In genomic region chr12:111790631-111791030, GRCm38 (mm10) we compare ENCODE assay signal across 31 mouse cellular contexts. TPM values are rescaled to one million over a fixed set of nuclear protein-coding genes. Genes with fewer than 3 reads are reported as not detected.
DNase-seq lines count a peak whose midpoint lies in the region; ATAC-seq and TF ChIP-seq lines count a peak whose summit lies in the region.
"Had no signal": no experiment of that assay in that cellular context is flagged by ENCODE, and none has a peak within 500 bp of the region (broad histone marks: within the 10 kb centered on the region; RNA-seq: fewer than 3 reads in every experiment).

No protein-coding gene starts in this region.

- H3K9me3 ChIP-seq in forebrain, embryonic 13.5 days (replicated peaks) = no peaks in the 10 kb centered on the region
- H3K9me3 ChIP-seq in forebrain, embryonic 11.5 days (ENCODE audit: control insufficient read depth, low read length) = no peaks in the 10 kb centered on the region
- H3K9me3 ChIP-seq in kidney, embryonic 16.5 days (ENCODE audit: low read length) = no peaks in the 10 kb centered on the region
- H3K9me3 ChIP-seq in kidney, embryonic 14.5 days (ENCODE audit: control insufficient read depth, low read length) = no peaks in the 10 kb centered on the region
- H3K9me3 ChIP-seq in intestine, embryonic 16.5 days (ENCODE audit: control insufficient read depth, low read length) = no peaks in the 10 kb centered on the region
- no peaks in the 10 kb centered on the region for H3K9me3 ChIP-seq in liver, embryonic 14.5 days (ENCODE audit: control insufficient read depth, low read length)
- H3K9me3 ChIP-seq: embryonic facial prominence, embryonic 10.5 days; embryonic facial prominence, embryonic 15.5 days; hindbrain, embryonic 12.5 days; midbrain, embryonic 15.5 days; neural tube, embryonic 15.5 days had no signal

- no peak for TF ChIP-seq CTCF in liver, embryonic 14.5 days (IDR thresholded peaks at IDR 0.05; ENCODE audit: low read depth)

- no peaks in the 10 kb centered on the region for H3K27me3 ChIP-seq in forebrain, embryonic 13.5 days
- no peaks in the 10 kb centered on the region for H3K27me3 ChIP-seq in forebrain, embryonic 11.5 days (ENCODE audit: control insufficient read depth, insufficient read depth, low read length)
- H3K27me3 ChIP-seq in kidney, embryonic 16.5 days (ENCODE audit: insufficient read depth, low read length) = no peaks in the 10 kb centered on the region
- no peaks in the 10 kb centered on the region for H3K27me3 ChIP-seq in kidney, embryonic 14.5 days (ENCODE audit: control insufficient read depth, insufficient read depth, low read length)
- H3K27me3 ChIP-seq in intestine, embryonic 16.5 days (replicated peaks; ENCODE audit: control insufficient read depth, insufficient read depth, low read length) = no peaks in the 10 kb centered on the region
- no peaks in the 10 kb centered on the region for H3K27me3 ChIP-seq in liver, embryonic 14.5 days (ENCODE audit: control insufficient read depth, insufficient read depth, low read length)
- H3K27me3 ChIP-seq: CH12.LX; embryonic facial prominence, embryonic 15.5 days; hindbrain, embryonic 12.5 days; midbrain, embryonic 15.5 days; neural tube, embryonic 15.5 days had no signal

- no peak overlapping the region for H3K9ac ChIP-seq in forebrain, embryonic 13.5 days
- H3K9ac ChIP-seq in forebrain, embryonic 11.5 days (ENCODE audit: low read length) = no peak overlapping the region
- no peak overlapping the region for H3K9ac ChIP-seq in kidney, embryonic 16.5 days (replicated peaks; ENCODE audit: low read length)
- no peak overlapping the region for H3K9ac ChIP-seq in kidney, embryonic 14.5 days (ENCODE audit: low read depth, low read length)
- H3K9ac ChIP-seq in intestine, embryonic 16.5 days (ENCODE audit: low read depth, low read length) = peak overlapping the region; percentile 29; the same call in 1 of the 2 replicates
- H3K9ac ChIP-seq in liver, embryonic 14.5 days (replicated peaks) = no peak overlapping the region
- H3K9ac ChIP-seq: embryonic facial prominence, embryonic 15.5 days; hindbrain, embryonic 12.5 days; midbrain, embryonic 15.5 days; neural tube, embryonic 15.5 days had no signal

- DNase-seq in forebrain, embryonic 11.5 days (ENCODE audit: low spot score) = no peak
- no peak for DNase-seq in liver, embryonic 14.5 days (ENCODE audit: low read depth in 3 of 3, low spot score in 3 of 3)
- DNase-seq in lung, adult 18-20 months = no peak
- DNase-seq in right cerebral cortex, postnatal 36 days (ENCODE audit: low spot score in 2 of 2) = no peak
- DNase-seq: adrenal gland, adult 8-10 months; cerebellum, adult 2 months; cerebellum, postnatal 25 days; gastrocnemius, postnatal 25 days; heart, adult 11 months; heart, postnatal 36 days; layer of hippocampus, adult 9-11 months; lung, adult 2 months; lung, postnatal 10 days; retina, postnatal 1 day; right cerebral cortex, postnatal 25 days; spleen, adult 18-20 months; thymus, adult 18-20 months; thymus, postnatal 25 days had no signal

- H3K4me1 ChIP-seq in forebrain, embryonic 13.5 days = peaks cover 6% of the 10 kb centered on the region; the same call in 1 of the 2 replicates
- H3K4me1 ChIP-seq in forebrain, embryonic 11.5 days (replicated peaks; ENCODE audit: control insufficient read depth, insufficient read depth, low read length) = no peaks in the 10 kb centered on the region
- no peaks in the 10 kb centered on the region for H3K4me1 ChIP-seq in kidney, embryonic 16.5 days (ENCODE audit: insufficient read depth, low read length)
- H3K4me1 ChIP-seq in kidney, embryonic 14.5 days (ENCODE audit: control insufficient read depth, insufficient read depth, low read length) = no peaks in the 10 kb centered on the region
- peaks cover 27% of the 10 kb centered on the region for H3K4me1 ChIP-seq in intestine, embryonic 16.5 days (ENCODE audit: control insufficient read depth, insufficient read depth, low read length)
- H3K4me1 ChIP-seq in liver, embryonic 14.5 days (replicated peaks; ENCODE audit: control insufficient read depth in 2 of 2, insufficient read depth in 2 of 2, low read length in 1 of 2) = peaks cover 2 to 9% of the 10 kb centered on the region in 2 experiments; a peak in 2 of 4 replicates
- H3K4me1 ChIP-seq: embryonic facial prominence, embryonic 10.5 days; embryonic facial prominence, embryonic 15.5 days; hindbrain, embryonic 12.5 days; midbrain, embryonic 15.5 days; neural tube, embryonic 15.5 days had no signal

- peak overlapping the region; percentile 80; the same call in 1 of the 2 replicates for H3K27ac ChIP-seq in forebrain, embryonic 13.5 days
- no peak overlapping the region for H3K27ac ChIP-seq in forebrain, embryonic 11.5 days (ENCODE audit: low read depth, low read length)
- peak overlapping the region; percentile 63 for H3K27ac ChIP-seq in kidney, embryonic 16.5 days (ENCODE audit: low read length)
- H3K27ac ChIP-seq in kidney, embryonic 14.5 days (ENCODE audit: low read depth, low read length) = no peak overlapping the region
- peak overlapping the region; percentile 89 for H3K27ac ChIP-seq in intestine, embryonic 16.5 days (ENCODE audit: low read length)
- H3K27ac ChIP-seq in liver, embryonic 14.5 days = peak overlapping the region; percentile 33; the same call in 1 of the 2 replicates
- H3K27ac ChIP-seq: embryonic facial prominence, embryonic 10.5 days; embryonic facial prominence, embryonic 15.5 days; hindbrain, embryonic 12.5 days; macrophage; stomach, postnatal 0 days had no signal

- 94% methylated on average over 7 of the region's 7 CpGs for WGBS in forebrain, embryonic 13.5 days
- 95% methylated on average over 7 of the region's 7 CpGs for WGBS in forebrain, embryonic 11.5 days
- WGBS in kidney, embryonic 16.5 days = 84% methylated on average over 7 of the region's 7 CpGs
- 91% methylated on average over 7 of the region's 7 CpGs for WGBS in kidney, embryonic 14.5 days
- 87% methylated on average over 7 of the region's 7 CpGs for WGBS in intestine, embryonic 16.5 days
- WGBS in liver, embryonic 14.5 days (ENCODE audit: insufficient replicate concordance) = 77% methylated on average over 7 of the region's 7 CpGs

- H3K36me3 ChIP-seq in forebrain, embryonic 13.5 days (ENCODE audit: poor library complexity, severe bottlenecking) = peaks cover 100% of the 10 kb centered on the region
- H3K36me3 ChIP-seq in forebrain, embryonic 11.5 days (ENCODE audit: control insufficient read depth, insufficient read depth, low read length) = peaks cover 25% of the 10 kb centered on the region; the same call in 1 of the 2 replicates
- H3K36me3 ChIP-seq in kidney, embryonic 16.5 days (ENCODE audit: insufficient read depth, low read length) = peaks cover 81% of the 10 kb centered on the region
- H3K36me3 ChIP-seq in kidney, embryonic 14.5 days (ENCODE audit: control insufficient read depth, insufficient read depth, low read length) = peaks cover 95% of the 10 kb centered on the region
- H3K36me3 ChIP-seq in intestine, embryonic 16.5 days (ENCODE audit: control insufficient read depth, insufficient read depth, low read length) = peaks cover 31% of the 10 kb centered on the region
- H3K36me3 ChIP-seq in liver, embryonic 14.5 days (replicated peaks; ENCODE audit: control insufficient read depth, insufficient read depth, low read depth) = peaks cover 18% of the 10 kb centered on the region

- no peak overlapping the region for H3K4me3 ChIP-seq in forebrain, embryonic 13.5 days
- no peak overlapping the region for H3K4me3 ChIP-seq in forebrain, embryonic 11.5 days (ENCODE audit: low read depth, low read length)
- H3K4me3 ChIP-seq in kidney, embryonic 16.5 days (ENCODE audit: low read length) = no peak overlapping the region
- no peak overlapping the region for H3K4me3 ChIP-seq in kidney, embryonic 14.5 days (ENCODE audit: low read length)
- no peak overlapping the region for H3K4me3 ChIP-seq in intestine, embryonic 16.5 days (ENCODE audit: low read length)
- H3K4me3 ChIP-seq in liver, embryonic 14.5 days (ENCODE audit: insufficient read depth in 1 of 2, low read depth in 2 of 2, low read length in 2 of 2) = no peak overlapping the region
- H3K4me3 ChIP-seq: embryonic facial prominence, embryonic 10.5 days; embryonic facial prominence, embryonic 15.5 days; hindbrain, embryonic 12.5 days; midbrain, embryonic 15.5 days; neural tube, embryonic 15.5 days had no signal

- TF ChIP-seq EP300 in liver, embryonic 14.5 days (IDR thresholded peaks at IDR 0.05; ENCODE audit: low read depth) = no peak

- no peak for ATAC-seq in forebrain, embryonic 13.5 days
- no peak for ATAC-seq in forebrain, embryonic 11.5 days (replicated peaks; ENCODE audit: low FRiP score)
- no peak for ATAC-seq in kidney, embryonic 16.5 days (ENCODE audit: low FRiP score, low TSS enrichment)
- no peak for ATAC-seq in kidney, embryonic 14.5 days (ENCODE audit: low FRiP score, low TSS enrichment)
- ATAC-seq in intestine, embryonic 16.5 days = no peak
- ATAC-seq in liver, embryonic 14.5 days (ENCODE audit: insufficient read depth) = no peak
- ATAC-seq: midbrain, embryonic 15.5 days had no signal

- no peak overlapping the region for H3K4me2 ChIP-seq in forebrain, embryonic 13.5 days
- H3K4me2 ChIP-seq in forebrain, embryonic 11.5 days (ENCODE audit: low read depth, low read length, severe bottlenecking) = no peak overlapping the region
- H3K4me2 ChIP-seq in kidney, embryonic 16.5 days (replicated peaks; ENCODE audit: low read depth, low read length) = no peak overlapping the region
- H3K4me2 ChIP-seq in kidney, embryonic 14.5 days (replicated peaks; ENCODE audit: low read depth, low read length) = no peak overlapping the region
- no peak overlapping the region for H3K4me2 ChIP-seq in intestine, embryonic 16.5 days (ENCODE audit: low read depth, low read length)
- H3K4me2 ChIP-seq in liver, embryonic 14.5 days (ENCODE audit: low read depth) = no peak overlapping the region
- H3K4me2 ChIP-seq: embryonic facial prominence, embryonic 15.5 days; heart, embryonic 11.5 days; hindbrain, embryonic 12.5 days; midbrain, embryonic 15.5 days; neural tube, embryonic 15.5 days had no signal

RNA-seq across cellular contexts. Expression of gene Xrcc3, which starts 23.0 kb away (rescaled TPM):
- polyA plus RNA-seq in forebrain, embryonic 13.5 days (2015; fragmentation: Nextera tagmentation; extraction: Ambion mirVana) = 5.5 and 6.6 TPM in 2 replicates
- polyA plus RNA-seq in forebrain, embryonic 11.5 days (2014; fragmentation: Nextera tagmentation; extraction: Ambion mirVana) = 19.6 and 20.1 TPM in 2 replicates
- 12.4 and 16.1 TPM in 2 replicates for polyA plus RNA-seq in kidney, embryonic 16.5 days (2015; fragmentation: Nextera tagmentation; extraction: Ambion mirVana)
- polyA plus RNA-seq in kidney, embryonic 14.5 days (2014; fragmentation: Nextera tagmentation; extraction: Ambion mirVana) = 11.2 and 20.3 TPM in 2 replicates
- polyA plus RNA-seq in intestine, embryonic 16.5 days (2015; fragmentation: Nextera tagmentation; extraction: Ambion mirVana) = 10.6 and 11.0 TPM in 2 replicates
- 11.7 and 15.5 TPM in 2 replicates for polyA plus RNA-seq in liver, embryonic 14.5 days (2012; rRNA removed)
- polyA plus RNA-seq in liver, embryonic 14.5 days (2014; fragmentation: Nextera tagmentation; extraction: Ambion mirVana) = 6.6 and 7.5 TPM in 2 replicates

RNA-seq across cellular contexts. Expression of gene Zfyve21, which starts 23.3 kb away (rescaled TPM):
- 42.4 and 45.6 TPM in 2 replicates for polyA plus RNA-seq in forebrain, embryonic 13.5 days (2015; fragmentation: Nextera tagmentation; extraction: Ambion mirVana)
- 66.5 and 68.4 TPM in 2 replicates for polyA plus RNA-seq in forebrain, embryonic 11.5 days (2014; fragmentation: Nextera tagmentation; extraction: Ambion mirVana)
- polyA plus RNA-seq in kidney, embryonic 16.5 days (2015; fragmentation: Nextera tagmentation; extraction: Ambion mirVana) = 133 and 159 TPM in 2 replicates
- polyA plus RNA-seq in kidney, embryonic 14.5 days (2014; fragmentation: Nextera tagmentation; extraction: Ambion mirVana) = 110 and 113 TPM in 2 replicates
- 232 and 245 TPM in 2 replicates for polyA plus RNA-seq in intestine, embryonic 16.5 days (2015; fragmentation: Nextera tagmentation; extraction: Ambion mirVana)
- 35.3 and 38.4 TPM in 2 replicates for polyA plus RNA-seq in liver, embryonic 14.5 days (2012; rRNA removed)
- polyA plus RNA-seq in liver, embryonic 14.5 days (2014; fragmentation: Nextera tagmentation; extraction: Ambion mirVana) = 52.0 and 54.5 TPM in 2 replicates

RNA-seq across cellular contexts. Expression of gene Klc1, which starts 32.0 kb away (rescaled TPM):
- 319 and 339 TPM in 2 replicates for polyA plus RNA-seq in forebrain, embryonic 13.5 days (2015; fragmentation: Nextera tagmentation; extraction: Ambion mirVana)
- polyA plus RNA-seq in forebrain, embryonic 11.5 days (2014; fragmentation: Nextera tagmentation; extraction: Ambion mirVana) = 226 and 247 TPM in 2 replicates
- 98.5 and 101 TPM in 2 replicates for polyA plus RNA-seq in kidney, embryonic 16.5 days (2015; fragmentation: Nextera tagmentation; extraction: Ambion mirVana)
- polyA plus RNA-seq in kidney, embryonic 14.5 days (2014; fragmentation: Nextera tagmentation; extraction: Ambion mirVana) = 76.4 and 91.6 TPM in 2 replicates
- 75.7 and 83.4 TPM in 2 replicates for polyA plus RNA-seq in intestine, embryonic 16.5 days (2015; fragmentation: Nextera tagmentation; extraction: Ambion mirVana)
- polyA plus RNA-seq in liver, embryonic 14.5 days (2012; rRNA removed) = 11.3 and 16.3 TPM in 2 replicates
- polyA plus RNA-seq in liver, embryonic 14.5 days (2014; fragmentation: Nextera tagmentation; extraction: Ambion mirVana) = 14.3 and 17.2 TPM in 2 replicates

Comparison
In these comparisons a context has a peak if more than half of its experiments do, and no peak if none do; other contexts are left out.
1. H3K27ac ChIP-seq: peak in forebrain, embryonic 13.5 days (single experiment), kidney, embryonic 16.5 days (single experiment), intestine, embryonic 16.5 days (single experiment) and liver, embryonic 14.5 days (single experiment); none in forebrain, embryonic 11.5 days (single experiment) and kidney, embryonic 14.5 days (single experiment).